Mouse (Mus musculus): ENCODE data around the gene Gna15. TPM values are rescaled to one million over a fixed set of nuclear protein-coding genes. Genes with fewer than 3 reads are reported as not detected.

The Gna15 gene
- polyA plus RNA-seq, 1 experiment from 2014 or later = 1.8 TPM

GRCm38 (mm10) chr10:81565257-81566228 lies 41.5 kb upstream of the Gna15 start:
- Histone ChIP-seq H3K27me3 (ENCODE audit: control insufficient read depth, insufficient read depth, low read depth, low read length) (no peaks in the 10 kb centered on the region), H3K9me3 (ENCODE audit: control insufficient read depth, low read length) (no peaks in the 10 kb centered on the region), H3K4me1 (replicated peaks; ENCODE audit: control insufficient read depth, insufficient read depth, low read length) (peaks cover 73% of the 10 kb centered on the region), H3K4me2 (ENCODE audit: low read depth, low read length) (no peak overlapping the region), H3K27ac (ENCODE audit: low read length) (no peak overlapping the region), H3K36me3 (ENCODE audit: control insufficient read depth, insufficient read depth, low read length) (peaks cover 24% of the 10 kb centered on the region), H3K4me3 (ENCODE audit: low read length) (no peak overlapping the region), H3K9ac (ENCODE audit: low read length) (no peak overlapping the region)
- no peak for ATAC-seq (ENCODE audit: low read depth)
- 53% methylated on average over 20 of the region's 20 CpGs for WGBS

- Histone ChIP-seq H3K27ac (ENCODE audit: low read length) (no peak overlapping the region), H3K9ac (ENCODE audit: low read length) (peak overlapping the region; percentile 44; the same call in 1 of the 2 replicates), H3K4me1 (replicated peaks; ENCODE audit: control insufficient read depth, insufficient read depth, low read length) (peaks cover 65% of the 10 kb centered on the region), H3K36me3 (ENCODE audit: control insufficient read depth, insufficient read depth, low read length) (peaks cover 24% of the 10 kb centered on the region), H3K27me3 (ENCODE audit: control insufficient read depth, insufficient read depth, low read depth, low read length) (no peaks in the 10 kb centered on the region), H3K9me3 (ENCODE audit: control insufficient read depth, low read length) (no peaks in the 10 kb centered on the region), H3K4me2 (ENCODE audit: low read depth, low read length) (no peak overlapping the region), H3K4me3 (ENCODE audit: low read length) (0 out of 2 replicates have a peak overlapping the region, but pooled peaks have one; percentile 34)
- WGBS = 32% methylated on average over 10 of the region's 10 CpGs
- no peak for ATAC-seq (ENCODE audit: low read depth)
Measured at GRCm38 (mm10) chr10:81564734-81565133, 40.7 kb upstream of the Gna15 start.

- Histone ChIP-seq H3K9me3 (ENCODE audit: control insufficient read depth, low read length) (no peaks in the 10 kb centered on the region), H3K27ac (ENCODE audit: low read length) (peak overlapping the region; percentile 63), H3K4me3 (ENCODE audit: low read length) (peak overlapping the region; percentile 34), H3K4me1 (replicated peaks; ENCODE audit: control insufficient read depth, insufficient read depth, low read length) (peaks cover 60% of the 10 kb centered on the region), H3K27me3 (ENCODE audit: control insufficient read depth, insufficient read depth, low read depth, low read length) (no peaks in the 10 kb centered on the region), H3K9ac (ENCODE audit: low read length) (peak overlapping the region; percentile 44), H3K36me3 (ENCODE audit: control insufficient read depth, insufficient read depth, low read length) (peaks cover 24% of the 10 kb centered on the region), H3K4me2 (ENCODE audit: low read depth, low read length) (peak overlapping the region; percentile 48)
- ATAC-seq (ENCODE audit: low read depth) = peak; percentile 47
- 3% methylated on average over 10 of the region's 10 CpGs for WGBS
Measured at GRCm38 (mm10) chr10:81564216-81564615, 40.2 kb upstream of the Gna15 start.

GRCm38 (mm10) chr10:81563481-81563880 lies 39.5 kb upstream of the Gna15 start:
- Histone ChIP-seq H3K4me1 (replicated peaks; ENCODE audit: control insufficient read depth, insufficient read depth, low read length) (peaks cover 53% of the 10 kb centered on the region), H3K9me3 (ENCODE audit: control insufficient read depth, low read length) (no peaks in the 10 kb centered on the region), H3K27me3 (ENCODE audit: control insufficient read depth, insufficient read depth, low read depth, low read length) (no peaks in the 10 kb centered on the region), H3K4me3 (ENCODE audit: low read length) (no peak overlapping the region), H3K27ac (ENCODE audit: low read length) (peak overlapping the region; percentile 63; the same call in 1 of the 2 replicates), H3K4me2 (ENCODE audit: low read depth, low read length) (peak overlapping the region; percentile 48; the same call in 1 of the 2 replicates), H3K36me3 (ENCODE audit: control insufficient read depth, insufficient read depth, low read length) (peaks cover 24% of the 10 kb centered on the region), H3K9ac (ENCODE audit: low read length) (no peak overlapping the region)
- ATAC-seq (ENCODE audit: low read depth) = no peak
- 39% methylated on average over 6 of the region's 6 CpGs for WGBS

GRCm38 (mm10) chr10:81562411-81562810 lies 38.4 kb upstream of the Gna15 start:
- WGBS = 68% methylated on average over 6 of the region's 6 CpGs
- Histone ChIP-seq H3K4me2 (ENCODE audit: low read depth, low read length) (0 out of 2 replicates have a peak overlapping the region, but pooled peaks have one; percentile 21), H3K4me3 (ENCODE audit: low read length) (no peak overlapping the region), H3K27ac (ENCODE audit: low read length) (no peak overlapping the region), H3K27me3 (ENCODE audit: control insufficient read depth, insufficient read depth, low read depth, low read length) (no peaks in the 10 kb centered on the region), H3K9ac (ENCODE audit: low read length) (peak overlapping the region; percentile 3; the same call in 1 of the 2 replicates), H3K9me3 (ENCODE audit: control insufficient read depth, low read length) (no peaks in the 10 kb centered on the region), H3K4me1 (replicated peaks; ENCODE audit: control insufficient read depth, insufficient read depth, low read length) (peaks cover 46% of the 10 kb centered on the region), H3K36me3 (ENCODE audit: control insufficient read depth, insufficient read depth, low read length) (peaks cover 24% of the 10 kb centered on the region)
- no peak for ATAC-seq (ENCODE audit: low read depth)

GRCm38 (mm10) chr10:81560719-81561459 lies 36.9 kb upstream of the Gna15 start:
- Histone ChIP-seq H3K9me3 (ENCODE audit: control insufficient read depth, low read length) (no peaks in the 10 kb centered on the region), H3K27ac (ENCODE audit: low read length) (peak overlapping the region; percentile 94), H3K27me3 (ENCODE audit: control insufficient read depth, insufficient read depth, low read depth, low read length) (no peaks in the 10 kb centered on the region), H3K4me1 (replicated peaks; ENCODE audit: control insufficient read depth, insufficient read depth, low read length) (peaks cover 46% of the 10 kb centered on the region), H3K36me3 (ENCODE audit: control insufficient read depth, insufficient read depth, low read length) (peaks cover 14% of the 10 kb centered on the region), H3K4me2 (ENCODE audit: low read depth, low read length) (peak overlapping the region; percentile 99), H3K4me3 (ENCODE audit: low read length) (peak overlapping the region; percentile 93), H3K9ac (ENCODE audit: low read length) (peak overlapping the region; percentile 100)
- WGBS = 8% methylated on average over 16 of the region's 16 CpGs
- no peak; the same call in 1 of the 2 replicates for ATAC-seq (ENCODE audit: low read depth)

GRCm38 (mm10) chr10:81559627-81560539 lies 35.9 kb upstream of the Gna15 start:
- Histone ChIP-seq H3K4me3 (ENCODE audit: low read length) (peak overlapping the region; percentile 93), H3K9me3 (ENCODE audit: control insufficient read depth, low read length) (no peaks in the 10 kb centered on the region)

GRCm38 (mm10) chr10:81559163-81559626 lies 35.2 kb upstream of the Gna15 start, which contains the start of gene Aes:
Gene Aes, plus strand, starts transcription at chr10:81559488.
- Histone ChIP-seq H3K9ac (ENCODE audit: low read length) (peak within 1 kb of the TSS; percentile 100), H3K4me3 (ENCODE audit: low read length) (peak within 1 kb of the TSS; percentile 93), H3K27me3 (ENCODE audit: control insufficient read depth, insufficient read depth, low read depth, low read length) (no peaks in the 10 kb centered on the region), H3K27ac (ENCODE audit: low read length) (peak within 1 kb of the TSS; percentile 94), H3K9me3 (ENCODE audit: control insufficient read depth, low read length) (no peaks in the 10 kb centered on the region), H3K36me3 (ENCODE audit: control insufficient read depth, insufficient read depth, low read length) (0 out of 2 replicates have a peak, but pooled peaks cover 2% of the 10 kb centered on the region), H3K4me2 (ENCODE audit: low read depth, low read length) (peak within 1 kb of the TSS; percentile 99), H3K4me1 (replicated peaks; ENCODE audit: control insufficient read depth, insufficient read depth, low read length) (peaks cover 34% of the 10 kb centered on the region)
- ATAC-seq (ENCODE audit: low read depth) = peak; percentile 71
- under 1% methylated on average over 19 of the region's 53 CpGs for WGBS

More at GRCm38 (mm10) chr10:81559627-81560539, 35.9 kb upstream of the Gna15 start:
- H3K27me3 ChIP-seq (ENCODE audit: control insufficient read depth, insufficient read depth, low read depth, low read length) = no peaks in the 10 kb centered on the region
- peaks cover 41% of the 10 kb centered on the region for H3K4me1 ChIP-seq (replicated peaks; ENCODE audit: control insufficient read depth, insufficient read depth, low read length)
- peak; percentile 39 for ATAC-seq (ENCODE audit: low read depth)
- peaks cover 4% of the 10 kb centered on the region; the same call in 1 of the 2 replicates for H3K36me3 ChIP-seq (ENCODE audit: control insufficient read depth, insufficient read depth, low read length)
- WGBS = under 1% methylated on average over 27 of the region's 36 CpGs
- H3K4me2 ChIP-seq (ENCODE audit: low read depth, low read length) = peak overlapping the region; percentile 99
- peak overlapping the region; percentile 94 for H3K27ac ChIP-seq (ENCODE audit: low read length)
- peak overlapping the region; percentile 100 for H3K9ac ChIP-seq (ENCODE audit: low read length)

Data from lung, embryonic 16.5 days (tissue).